Mouse (Mus musculus): ENCODE results near the gene Olfr508. TPM values are rescaled to one million over a fixed set of nuclear protein-coding genes. Genes with fewer than 3 reads are reported as not detected.

The Olfr508 gene
- polyA plus RNA-seq, 1 experiment from 2014 or later: not detected

DNA sequence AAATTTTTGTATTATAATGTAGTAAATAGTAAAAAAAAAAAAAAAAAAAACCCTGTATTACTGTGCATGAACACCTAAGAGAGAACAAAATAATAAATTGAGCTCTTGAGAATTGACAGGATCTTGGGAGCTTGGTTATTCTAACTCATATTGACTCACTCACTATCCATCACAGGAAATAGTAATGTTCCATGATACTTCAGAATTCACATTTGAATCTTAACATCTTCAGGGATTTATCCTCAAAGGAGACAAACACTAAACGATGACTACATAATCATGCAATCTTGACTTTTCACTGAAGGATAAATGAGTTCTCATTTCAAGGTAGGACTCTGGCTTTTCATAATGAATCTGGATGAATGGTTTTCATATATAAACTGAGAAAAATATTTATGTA is 36.3 kb downstream of the Olfr508 start, which contains the start of gene Olfr510:
TSS of gene Olfr510 (plus strand) at position 301 of the 400 bp plus-strand sequence.
- Histone ChIP-seq H3K9ac (ENCODE audit: low read length) (no peak within 1 kb of the TSS), H3K36me3 (ENCODE audit: control insufficient read depth, insufficient read depth, low read length) (no peaks in the 10 kb centered on the region), H3K4me3 (ENCODE audit: low read depth, low read length) (no peak within 1 kb of the TSS), H3K27ac (ENCODE audit: low read depth) (no peak within 1 kb of the TSS), H3K4me2 (ENCODE audit: low read length) (no peak within 1 kb of the TSS), H3K4me1 (replicated peaks; ENCODE audit: control insufficient read depth, insufficient read depth, low read length) (no peaks in the 10 kb centered on the region), H3K27me3 (replicated peaks; ENCODE audit: control insufficient read depth, insufficient read depth, low read length) (no peaks in the 10 kb centered on the region), H3K9me3 (ENCODE audit: control insufficient read depth, low read length) (no peaks in the 10 kb centered on the region)
- WGBS: 92% methylated on average over 1 of the region's 1 CpGs
- ATAC-seq (replicated peaks; ENCODE audit: low FRiP score, low TSS enrichment, low read depth) (no peak), DNase-seq (ENCODE audit: low spot score) (no peak)

DNA sequence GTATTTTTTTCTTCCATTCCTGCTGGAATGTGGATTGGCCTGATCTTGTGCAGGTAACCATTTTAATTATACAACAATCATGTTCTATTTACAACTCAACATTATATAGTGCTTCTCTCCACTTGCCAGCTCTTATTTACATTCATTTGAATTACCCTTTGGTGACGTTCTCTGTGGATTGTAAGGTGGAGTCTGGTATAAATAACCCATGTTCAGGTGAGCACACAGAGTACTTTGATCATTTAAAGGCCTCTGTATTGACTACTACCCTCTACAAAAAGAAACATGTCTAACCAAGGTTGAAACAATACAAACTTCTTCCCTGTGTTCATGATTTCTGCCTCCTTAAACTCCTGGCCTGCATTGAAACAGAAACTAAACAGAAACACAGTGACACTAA is 41.3 kb downstream of the Olfr508 start:
- no peak overlapping the region for H3K4me2 ChIP-seq (ENCODE audit: low read length)
- no peaks in the 10 kb centered on the region for H3K36me3 ChIP-seq (ENCODE audit: control insufficient read depth, insufficient read depth, low read length)
- no peak overlapping the region for H3K9ac ChIP-seq (ENCODE audit: low read length)
- no peak for DNase-seq (ENCODE audit: low spot score)
- no peaks in the 10 kb centered on the region for H3K27me3 ChIP-seq (replicated peaks; ENCODE audit: control insufficient read depth, insufficient read depth, low read length)
- no peaks in the 10 kb centered on the region for H3K9me3 ChIP-seq (ENCODE audit: control insufficient read depth, low read length)
- ATAC-seq (replicated peaks; ENCODE audit: low FRiP score, low TSS enrichment, low read depth): no peak
- 62% methylated on average over 1 of the region's 1 CpGs for WGBS
- H3K4me1 ChIP-seq (replicated peaks; ENCODE audit: control insufficient read depth, insufficient read depth, low read length): no peaks in the 10 kb centered on the region
- no peak overlapping the region for H3K27ac ChIP-seq (ENCODE audit: low read depth)
- H3K4me3 ChIP-seq (ENCODE audit: low read depth, low read length): no peak overlapping the region

DNA sequence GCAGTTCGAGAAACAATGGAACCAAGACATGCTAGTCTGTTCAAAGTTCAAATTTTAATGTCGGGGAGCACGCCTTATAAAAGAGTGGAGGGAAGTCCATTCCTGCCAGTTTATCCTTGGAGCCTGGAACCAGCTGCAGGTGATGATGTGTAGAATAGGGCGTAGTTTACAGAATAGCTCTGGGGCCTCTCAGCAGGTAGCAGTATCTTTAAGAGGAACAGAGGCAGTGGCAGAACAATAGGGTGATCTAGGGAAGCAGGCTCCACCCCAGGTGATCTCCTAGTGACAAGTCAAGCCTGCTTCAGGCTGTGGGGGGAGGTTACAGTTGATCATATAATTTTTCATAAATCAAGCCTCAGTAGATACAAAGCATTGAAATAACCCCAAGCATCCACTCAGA is 49.1 kb downstream of the Olfr508 start:
- no peak for ATAC-seq (replicated peaks; ENCODE audit: low FRiP score, low TSS enrichment, low read depth)
- H3K27ac ChIP-seq (ENCODE audit: low read depth): no peak overlapping the region
- H3K4me2 ChIP-seq (ENCODE audit: low read length): no peak overlapping the region
- no peak overlapping the region for H3K4me3 ChIP-seq (ENCODE audit: low read depth, low read length)
- no peak for DNase-seq (ENCODE audit: low spot score)
- no peaks in the 10 kb centered on the region for H3K4me1 ChIP-seq (replicated peaks; ENCODE audit: control insufficient read depth, insufficient read depth, low read length)
- 82% methylated on average over 4 of the region's 4 CpGs for WGBS
- no peak overlapping the region for H3K9ac ChIP-seq (ENCODE audit: low read length)
- no peaks in the 10 kb centered on the region for H3K27me3 ChIP-seq (replicated peaks; ENCODE audit: control insufficient read depth, insufficient read depth, low read length)
- H3K36me3 ChIP-seq (ENCODE audit: control insufficient read depth, insufficient read depth, low read length): no peaks in the 10 kb centered on the region
- H3K9me3 ChIP-seq (ENCODE audit: control insufficient read depth, low read length): no peaks in the 10 kb centered on the region

Other genes starting within 250 kb of the Olfr508 start
- gene Olfr495, start 236.8 kb upstream of the Olfr508 start, polyA plus RNA-seq (2014; fragmentation: Nextera tagmentation; extraction: Ambion mirVana): not detected in 2 replicates
- not detected in 2 replicates for gene Olfr497, start 209.6 kb upstream of the Olfr508 start, polyA plus RNA-seq (2014; fragmentation: Nextera tagmentation; extraction: Ambion mirVana)
- not detected in 2 replicates for gene Olfr498, start 164.7 kb upstream of the Olfr508 start, polyA plus RNA-seq (2014; fragmentation: Nextera tagmentation; extraction: Ambion mirVana)
- not detected in 2 replicates for gene Olfr502, start 104.9 kb upstream of the Olfr508 start, polyA plus RNA-seq (2014; fragmentation: Nextera tagmentation; extraction: Ambion mirVana)
- gene Olfr503, start 85.5 kb upstream of the Olfr508 start, polyA plus RNA-seq (2014; fragmentation: Nextera tagmentation; extraction: Ambion mirVana): not detected in 2 replicates
- gene Olfr504, start 64.2 kb upstream of the Olfr508 start, polyA plus RNA-seq (2014; fragmentation: Nextera tagmentation; extraction: Ambion mirVana): not detected in 2 replicates
- gene Olfr506, start 19.2 kb upstream of the Olfr508 start, polyA plus RNA-seq (2014; fragmentation: Nextera tagmentation; extraction: Ambion mirVana): 0.05 TPM in 1 of 2 replicates, not detected in the other
- gene Olfr507, start 8.2 kb upstream of the Olfr508 start, polyA plus RNA-seq (2014; fragmentation: Nextera tagmentation; extraction: Ambion mirVana): not detected in 2 replicates
- gene Olfr509, start 21.9 kb downstream of the Olfr508 start, polyA plus RNA-seq (2014; fragmentation: Nextera tagmentation; extraction: Ambion mirVana): not detected in 2 replicates
- not detected in 2 replicates for gene Olfr510, start 36.4 kb downstream of the Olfr508 start, polyA plus RNA-seq (2014; fragmentation: Nextera tagmentation; extraction: Ambion mirVana)
- not detected in 2 replicates for gene Olfr512, start 83.3 kb downstream of the Olfr508 start, polyA plus RNA-seq (2014; fragmentation: Nextera tagmentation; extraction: Ambion mirVana)
- gene Olfr513, start 121.0 kb downstream of the Olfr508 start, polyA plus RNA-seq (2014; fragmentation: Nextera tagmentation; extraction: Ambion mirVana): not detected in 2 replicates
- gene Olfr514, start 196.0 kb downstream of the Olfr508 start, polyA plus RNA-seq (2014; fragmentation: Nextera tagmentation; extraction: Ambion mirVana): not detected in 2 replicates
- not detected in 2 replicates for gene Olfr516, start 220.5 kb downstream of the Olfr508 start, polyA plus RNA-seq (2014; fragmentation: Nextera tagmentation; extraction: Ambion mirVana)
- gene Olfr517, start 242.4 kb downstream of the Olfr508 start, polyA plus RNA-seq (2014; fragmentation: Nextera tagmentation; extraction: Ambion mirVana): not detected in 2 replicates

Data from intestine, embryonic 14.5 days (tissue).